Mouse (Mus musculus) adipocyte (in vitro differentiated cells): Measurements from ENCODE around the gene Steap1.

Experiments
- DNase-seq: peaks from one replicate; pipeline ENCODE4 v3.0.0-alpha.2; 2016; ENCODE audit warnings: low spot score

The Steap1 gene

GRCm38 (mm10) chr5:5748866-5749682, at the start of gene Steap1:
Gene Steap1 (minus strand): TSS chr5:5749326.
- peak; percentile 83 for DNase-seq

GRCm38 (mm10) chr5:5787106-5787505, 38.0 kb upstream of the Steap1 start:
- no peak for DNase-seq

- no peak for DNase-seq
These were observed 7.4 kb upstream of the Steap1 start for GRCm38 (mm10) chr5:5756392-5757019.

GRCm38 (mm10) chr5:5755039-5755438, 5.9 kb upstream of the Steap1 start:
- peak; percentile 81 for DNase-seq

GRCm38 (mm10) chr5:5749772-5750222, 671 bp upstream of the Steap1 start:
- peak; percentile 77 for DNase-seq

GRCm38 (mm10) chr5:5734445-5734844, 14.7 kb downstream of the Steap1 start:
- DNase-seq: no peak

GRCm38 (mm10) chr5:5732858-5733257, 16.3 kb downstream of the Steap1 start:
- no peak for DNase-seq

GRCm38 (mm10) chr5:5732208-5732607, 16.9 kb downstream of the Steap1 start:
- DNase-seq: no peak

GRCm38 (mm10) chr5:5729904-5730303, 19.2 kb downstream of the Steap1 start:
- no peak for DNase-seq

GRCm38 (mm10) chr5:5722217-5722616, 26.9 kb downstream of the Steap1 start:
- peak; percentile 15 for DNase-seq

- no peak for DNase-seq
These were observed 38.1 kb downstream of the Steap1 start for GRCm38 (mm10) chr5:5711032-5711431.

- DNase-seq: no peak
These were observed 41.5 kb downstream of the Steap1 start for GRCm38 (mm10) chr5:5707341-5708278.

GRCm38 (mm10) chr5:5705019-5705418, 44.1 kb downstream of the Steap1 start:
- DNase-seq: no peak

- DNase-seq: no peak
These were observed 48.7 kb downstream of the Steap1 start for GRCm38 (mm10) chr5:5700386-5700785.

GRCm38 (mm10) chr5:5698830-5699229, 50.3 kb downstream of the Steap1 start:
- no peak for DNase-seq

- peak; percentile 30 for DNase-seq
These were observed 53.7 kb downstream of the Steap1 start for GRCm38 (mm10) chr5:5695401-5695942.

- DNase-seq: peak; percentile 50
These were observed 55.0 kb downstream of the Steap1 start, which contains the start of gene Steap2 for GRCm38 (mm10) chr5:5693956-5694653. Gene Steap2 (minus strand): TSS chr5:5694578.

GRCm38 (mm10) chr5:5693541-5693955, 55.6 kb downstream of the Steap1 start:
- peak; percentile 31 for DNase-seq

GRCm38 (mm10) chr5:5692167-5692738, 56.9 kb downstream of the Steap1 start:
- DNase-seq: peak; percentile 15

GRCm38 (mm10) chr5:5688945-5689540, 60.1 kb downstream of the Steap1 start:
- DNase-seq: peak; percentile 24
